Mouse (Mus musculus): ENCODE data around the gene Rarres1.

- TF ChIP-seq NRF1 (IDR thresholded peaks at IDR 0.05; ENCODE audit: low read depth, low read length) (no peak), EP300 (IDR thresholded peaks at IDR 0.05; ENCODE audit: low read length) (no peak)
Measured at GRCm38 (mm10) chr3:67564731-67565357, 49.5 kb upstream of the Rarres1 start.
